Mouse (Mus musculus): ENCODE data around the gene Gm28510.
"Not testable (repeated sequence)": the region's sequence is repeated elsewhere in the genome, so short reads cannot be mapped to it uniquely, and the experiment has no call there.

The Gm28510 gene

GRCm38 (mm10) chrY:10412437-10412836 lies at the start of gene Gm28510:
Gene Gm28510 (plus strand): TSS chrY:10412737.
- not testable (repeated sequence) for DNase-seq

Measured in cerebellum, postnatal 25 days (tissue).